Mouse (Mus musculus): ENCODE data around the gene Krt8.

GRCm38 (mm10) chr15:101966808-101967207, 37.5 kb downstream of the Krt8 start:
- TF ChIP-seq CTCF (IDR thresholded peaks at IDR 0.05; ENCODE audit: low read depth) (no peak), EP300 (IDR thresholded peaks at IDR 0.05; ENCODE audit: low read depth) (no peak)

All from liver, postnatal 0 days (tissue).